Mouse (Mus musculus) CH12.LX (cell line): Measurements from ENCODE around the gene Myo18a. TPM values are rescaled to one million over a fixed set of nuclear protein-coding genes. Genes with fewer than 3 reads are reported as not detected.

ENCODE experiments used
- DNase-seq: peaks from one replicate; pipeline ENCODE4 v3.0.0-alpha.2; 2013; ENCODE audit errors: extremely low read depth
- H3K27ac ChIP-seq: 2 replicates; pipeline ENCODE4 v1.5.1; 2012; ENCODE audit warnings: low read depth, mild to moderate bottlenecking, control low read depth, moderate library complexity; ENCODE audit not compliant: insufficient read depth
- H3K27me3 ChIP-seq: replicated peaks from 2 replicates; pipeline ENCODE3; 2012; ENCODE audit warnings: inconsistent platforms
- H3K36me3 ChIP-seq, 2 experiments: replicated peaks in 1 of 2; 2 replicates each; pipeline versions ENCODE3 to v1.6.1; 2012; ENCODE audit warnings: inconsistent platforms in 1 of 2, low read length in 1 of 2, mild to moderate bottlenecking in 1 of 2, mixed read lengths in 1 of 2, moderate library complexity in 1 of 2; ENCODE audit not compliant: control insufficient read depth in 1 of 2, insufficient read depth in 1 of 2
- H3K4me1 ChIP-seq, 2 experiments: 2 replicates each; pipeline ENCODE4 v1.6.1; 2012; ENCODE audit warnings: inconsistent platforms in 1 of 2, moderate library complexity in 1 of 2; ENCODE audit not compliant: insufficient read depth in 2 of 2, control insufficient read depth in 1 of 2
- H3K4me2 ChIP-seq: 2 replicates; pipeline ENCODE4 v1.6.1; 2012; ENCODE audit warnings: low read depth, mild to moderate bottlenecking, control low read depth; ENCODE audit not compliant: poor library complexity, insufficient read depth, severe bottlenecking
- H3K4me3 ChIP-seq, 3 experiments: fragments of 150-350 bp in 1 of 3; sonication (generic) in 1 of 3; replicated peaks in 1 of 3; 2 replicates each; pipeline versions ENCODE3 to v1.5.1; 2011 to 2012; ENCODE audit warnings: low read depth in 2 of 3, low read length in 2 of 3, mild to moderate bottlenecking in 2 of 3, moderate library complexity in 2 of 3, control low read depth in 1 of 3, improper control_type of control experiment in 1 of 3, inconsistent platforms in 1 of 3, mixed read lengths in 1 of 3; ENCODE audit not compliant: poor library complexity in 1 of 3
- H3K79me2 ChIP-seq: replicated peaks from 2 replicates; pipeline ENCODE4 v1.6.1; 2012; ENCODE audit warnings: mild to moderate bottlenecking, moderate library complexity; ENCODE audit not compliant: control insufficient read depth, poor library complexity, insufficient read depth, severe bottlenecking; ENCODE audit errors: extremely low read depth
- H3K9ac ChIP-seq: 2 replicates; pipeline ENCODE4 v1.6.1; 2012; ENCODE audit warnings: low read depth, mild to moderate bottlenecking, control low read depth, moderate library complexity; ENCODE audit not compliant: insufficient read depth
- H3K9me3 ChIP-seq: replicated peaks from 2 replicates; pipeline ENCODE3; 2012; ENCODE audit warnings: low read length, inconsistent platforms, mixed read lengths
- BHLHE40 ChIP-seq: IDR thresholded peaks from 2 replicates; pipeline ENCODE4 v1.6.1; 2011; ENCODE audit warnings: mild to moderate bottlenecking, low read depth, low read length, improper control_type of control experiment
- CHD1 ChIP-seq: IDR thresholded peaks from 2 replicates; pipeline ENCODE4 v1.6.1; 2012; ENCODE audit warnings: low read depth, low read length, improper control_type of control experiment, inconsistent platforms
- CHD2 ChIP-seq: IDR thresholded peaks from 2 replicates; pipeline ENCODE4 v1.6.1; 2011; ENCODE audit warnings: low read length, improper control_type of control experiment
- E2F4 ChIP-seq: IDR thresholded peaks from 2 replicates; pipeline ENCODE4 v1.6.1; 2011; ENCODE audit warnings: low read depth, low read length, improper control_type of control experiment; ENCODE audit not compliant: insufficient replicate concordance
- EP300 ChIP-seq: IDR thresholded peaks from 2 replicates; pipeline ENCODE4 v1.6.1; 2011; ENCODE audit warnings: low read length, improper control_type of control experiment
- ETS1 ChIP-seq: conservative IDR thresholded peaks from 2 replicates; pipeline ENCODE4 v1.6.1; 2012; ENCODE audit warnings: low read depth, mild to moderate bottlenecking, inconsistent platforms, low read length, improper control_type of control experiment, moderate library complexity
- HCFC1 ChIP-seq: IDR thresholded peaks from 2 replicates; pipeline ENCODE4 v1.6.1; 2012; ENCODE audit warnings: low read depth, mild to moderate bottlenecking, inconsistent platforms, low read length, improper control_type of control experiment
- JUN ChIP-seq: IDR thresholded peaks from 2 replicates; pipeline ENCODE4 v1.6.1; 2011; ENCODE audit warnings: low read depth, mild to moderate bottlenecking, low read length, improper control_type of control experiment, moderate library complexity; ENCODE audit not compliant: insufficient read depth
- KAT2A ChIP-seq: IDR thresholded peaks from 2 replicates; pipeline ENCODE4 v1.6.1; 2012; ENCODE audit warnings: low read length, improper control_type of control experiment, inconsistent platforms; ENCODE audit not compliant: insufficient replicate concordance
- MAFK ChIP-seq: IDR thresholded peaks from 2 replicates; pipeline ENCODE4 v1.6.1; 2011; ENCODE audit warnings: low read length, improper control_type of control experiment; ENCODE audit not compliant: insufficient replicate concordance
- MAX ChIP-seq: IDR thresholded peaks from 2 replicates; pipeline ENCODE4 v1.6.1; 2011; ENCODE audit warnings: low read length, improper control_type of control experiment
- MAZ ChIP-seq: IDR thresholded peaks from 2 replicates; pipeline ENCODE4 v1.6.1; 2012; ENCODE audit warnings: low read depth, mild to moderate bottlenecking, inconsistent platforms, low read length, improper control_type of control experiment, moderate library complexity
- NELFE ChIP-seq: IDR thresholded peaks from 2 replicates; pipeline ENCODE4 v1.6.1; 2011; ENCODE audit warnings: low read depth, low read length, improper control_type of control experiment
- NRF1 ChIP-seq: IDR thresholded peaks from 2 replicates; pipeline ENCODE4 v1.6.1; 2014; ENCODE audit warnings: low read depth, mild to moderate bottlenecking, inconsistent platforms, low read length, improper control_type of control experiment, moderate library complexity
- PAX5 ChIP-seq: IDR thresholded peaks from 2 replicates; pipeline ENCODE4 v1.6.1; 2012; ENCODE audit warnings: low read length, inconsistent platforms, mixed read lengths
- POLR2A ChIP-seq: IDR thresholded peaks from 2 replicates; pipeline ENCODE4 v1.6.1; 2011; ENCODE audit warnings: low read depth, mild to moderate bottlenecking, improper control_type of control experiment, low read length
- RAD21 ChIP-seq: IDR thresholded peaks from 2 replicates; pipeline ENCODE4 v1.6.1; 2011; ENCODE audit warnings: low read depth, mild to moderate bottlenecking, low read length, improper control_type of control experiment, moderate library complexity
- RCOR1 ChIP-seq: conservative IDR thresholded peaks from 2 replicates; pipeline ENCODE4 v1.6.1; 2012; ENCODE audit warnings: low read depth, mild to moderate bottlenecking, inconsistent platforms, low read length, improper control_type of control experiment
- SIN3A ChIP-seq: IDR thresholded peaks from 2 replicates; pipeline ENCODE4 v1.6.1; 2012; ENCODE audit warnings: low read length, improper control_type of control experiment, inconsistent platforms
- SMC3 ChIP-seq: IDR thresholded peaks from 2 replicates; pipeline ENCODE4 v1.6.1; 2011; ENCODE audit warnings: low read depth, low read length, improper control_type of control experiment
- TBP ChIP-seq: conservative IDR thresholded peaks from 2 replicates; pipeline ENCODE4 v1.6.1; 2011; ENCODE audit warnings: low read depth, low read length, improper control_type of control experiment
- USF1 ChIP-seq: IDR thresholded peaks from 2 replicates; pipeline ENCODE4 v1.6.1; 2014; ENCODE audit warnings: low read depth, mild to moderate bottlenecking, inconsistent platforms, low read length, improper control_type of control experiment
- ZC3H11A ChIP-seq: IDR thresholded peaks from 2 replicates; pipeline ENCODE4 v1.6.1; 2012; ENCODE audit warnings: low read depth, mild to moderate bottlenecking, inconsistent platforms, low read length, improper control_type of control experiment
- ZKSCAN1 ChIP-seq: IDR thresholded peaks from 2 replicates; pipeline ENCODE4 v1.6.1; 2012; ENCODE audit warnings: low read depth, inconsistent platforms, low read length, improper control_type of control experiment, borderline replicate concordance
- ZMIZ1 ChIP-seq: IDR thresholded peaks from 2 replicates; pipeline ENCODE4 v1.6.1; 2012; ENCODE audit warnings: low read depth, mild to moderate bottlenecking, inconsistent platforms, low read length, improper control_type of control experiment
- ZNF384 ChIP-seq: IDR thresholded peaks from 2 replicates; pipeline ENCODE4 v1.6.1; 2012; ENCODE audit warnings: low read depth, low read length, improper control_type of control experiment, inconsistent platforms
- dilution Hi-C: fragments of 300-500 bp; cut with MboI; formaldehyde crosslinking; loops from 2 replicates; pipeline ENCODE4 v1.14.3; 2020; ENCODE audit warnings: low sequenced_read_pairs; ENCODE audit not compliant: extremely low pct_unique_long_range_greater_than_20kb, extremely low pct_ligation_motif_present
- in situ Hi-C: fragments of 300-500 bp; cut with MboI; formaldehyde crosslinking; loops from 3 replicates; pipeline ENCODE4 v1.14.3; 2019; ENCODE audit warnings: low sequenced_read_pairs, low pct_ligation_motif_present, low pct_unique_long_range_greater_than_20kb, mixed read lengths
- polyA plus RNA-seq: library from polyadenylated mRNA; unstranded; fragments of >175 nt; gene quantifications from 2 replicates; pipeline ENCODE4 v1.2.1, GENCODE M21; 2012; ENCODE audit warnings: low read depth; ENCODE audit not compliant: insufficient read length
- total RNA-seq, 2 experiments: library from RNA; depleted of rRNA; stranded (reverse); fragments of 300-350 nt in 1 of 2; fragments of >200 nt in 1 of 2; gene quantifications; 2 replicates each; pipeline ENCODE4 v1.2.3; 2012 to 2014

Gene Myo18a
- total and polyA plus RNA-seq, 3 experiments, result 6.3 to 24.8 (median 16.8) TPM

- TF ChIP-seq BHLHE40 (peak; percentile 47; the same call in 1 of the 2 replicates), PAX5 (no peak), CHD2 (peak; percentile 93), ZKSCAN1 (no peak), JUN (no peak), E2F4 (no peak), POLR2A (peak; percentile 74), ETS1 (peak; percentile 27; the same call in 1 of the 2 replicates), SIN3A (peak; percentile 83), HCFC1 (peak; percentile 83), RCOR1 (no peak; the same call in 1 of the 2 replicates), RAD21 (no peak), MAX (peak; percentile 11; the same call in 1 of the 2 replicates)
- TF ChIP-seq, all 38 proteins: peak for 17
These were observed 39.4 kb downstream of the Myo18a start (continued) for GRCm38 (mm10) chr11:77802341-77802865.

- Histone ChIP-seq H3K36me3 (peaks cover 0 to 43% of the 10 kb centered on the region in 2 experiments), H3K27me3 (no peaks in the 10 kb centered on the region), H3K9ac (no peak overlapping the region), H3K9me3 (no peaks in the 10 kb centered on the region), H3K4me3 (no peak overlapping the region), H3K27ac (no peak overlapping the region), H3K4me2 (no peak overlapping the region), H3K79me2 (no peaks in the 10 kb centered on the region), H3K4me1 (peaks cover 10 to 30% of the 10 kb centered on the region in 2 experiments)
- DNase-seq, result no peak
- in situ Hi-C loops (no loop called here), dilution Hi-C loops (no loop called here)
- TF ChIP-seq MAX (no peak), SMC3 (no peak), NELFE (no peak), E2F4 (no peak)
These were observed 43.2 kb downstream of the Myo18a start for GRCm38 (mm10) chr11:77806218-77806617.

GRCm38 (mm10) chr11:77806855-77807254 lies 43.8 kb downstream of the Myo18a start:
- in situ Hi-C loops (no loop called here), dilution Hi-C loops (no loop called here)
- Histone ChIP-seq H3K4me3 (no peak overlapping the region), H3K4me2 (no peak overlapping the region), H3K27ac (no peak overlapping the region), H3K36me3 (peaks cover 0 to 50% of the 10 kb centered on the region in 2 experiments), H3K9ac (no peak overlapping the region), H3K9me3 (no peaks in the 10 kb centered on the region), H3K79me2 (no peaks in the 10 kb centered on the region), H3K27me3 (no peaks in the 10 kb centered on the region), H3K4me1 (peaks cover 10 to 23% of the 10 kb centered on the region in 2 experiments)
- no peak for DNase-seq
- TF ChIP-seq KAT2A (no peak), MAZ (no peak), NELFE (no peak), PAX5 (no peak), TBP (no peak), CHD1 (no peak), ZC3H11A (no peak), RAD21 (no peak), EP300 (no peak), SIN3A (no peak), MAX (no peak), ZMIZ1 (no peak), MAFK (no peak), ETS1 (no peak), USF1 (no peak), HCFC1 (no peak), NRF1 (no peak), ZNF384 (no peak)
